22 mouse cellular contexts compared by ENCODE assay signal in genomic region chr11:118997182-118997581, GRCm38 (mm10). TPM values are rescaled to one million over a fixed set of nuclear protein-coding genes. Genes with fewer than 3 reads are reported as not detected.
DNase-seq lines count a peak whose midpoint lies in the region; ATAC-seq and TF ChIP-seq lines count a peak whose summit lies in the region.
"Had no signal": no experiment of that assay in that cellular context is flagged by ENCODE, and none has a peak within 500 bp of the region (broad histone marks: within the 10 kb centered on the region; RNA-seq: fewer than 3 reads in every experiment).

No protein-coding gene starts in this region.

- H3K9me3 ChIP-seq in forebrain, embryonic 12.5 days: no peaks in the 10 kb centered on the region
- H3K9me3 ChIP-seq in forebrain, embryonic 16.5 days (ENCODE audit: control insufficient read depth, low read length): peaks cover 3% of the 10 kb centered on the region; the same call in 1 of the 2 replicates
- H3K9me3 ChIP-seq in limb, embryonic 15.5 days: no peaks in the 10 kb centered on the region
- no peaks in the 10 kb centered on the region for H3K9me3 ChIP-seq in limb, embryonic 10.5 days (replicated peaks)
- H3K9me3 ChIP-seq: heart, embryonic 13.5 days; hindbrain, embryonic 15.5 days had no signal

- H3K4me1 ChIP-seq in forebrain, embryonic 12.5 days: peaks cover 27% of the 10 kb centered on the region
- H3K4me1 ChIP-seq in forebrain, embryonic 16.5 days (replicated peaks; ENCODE audit: control insufficient read depth, insufficient read depth, low read length): peaks cover 17% of the 10 kb centered on the region
- H3K4me1 ChIP-seq in limb, embryonic 15.5 days: peaks cover 23% of the 10 kb centered on the region
- H3K4me1 ChIP-seq in limb, embryonic 10.5 days: peaks cover 42% of the 10 kb centered on the region
- peaks cover 19% of the 10 kb centered on the region for H3K4me1 ChIP-seq in small intestine, adult 2 months (ENCODE audit: control insufficient read depth, insufficient read depth, insufficient read length, low read length)

- peak overlapping the region; percentile 7; the same call in 1 of the 2 replicates for H3K9ac ChIP-seq in forebrain, embryonic 12.5 days
- H3K9ac ChIP-seq in forebrain, embryonic 16.5 days (replicated peaks; ENCODE audit: low read depth, low read length): no peak overlapping the region
- no peak overlapping the region for H3K9ac ChIP-seq in limb, embryonic 15.5 days
- H3K9ac ChIP-seq: heart, embryonic 13.5 days; hindbrain, embryonic 15.5 days had no signal

- TF ChIP-seq POLR2A in small intestine, adult 2 months (IDR thresholded peaks at IDR 0.05; ENCODE audit: low read depth, low read length): no peak

- no peak overlapping the region for H3K4me2 ChIP-seq in forebrain, embryonic 12.5 days
- H3K4me2 ChIP-seq in forebrain, embryonic 16.5 days (ENCODE audit: low read length): no peak overlapping the region
- no peak overlapping the region for H3K4me2 ChIP-seq in limb, embryonic 15.5 days
- H3K4me2 ChIP-seq: heart, embryonic 13.5 days; hindbrain, embryonic 15.5 days had no signal

- no peak overlapping the region for H3K27ac ChIP-seq in forebrain, embryonic 12.5 days
- no peak overlapping the region for H3K27ac ChIP-seq in forebrain, embryonic 16.5 days (ENCODE audit: low read length)
- 0 out of 2 replicates have a peak overlapping the region, but pooled peaks have one; percentile 38 for H3K27ac ChIP-seq in limb, embryonic 15.5 days
- no peak overlapping the region for H3K27ac ChIP-seq in limb, embryonic 10.5 days
- H3K27ac ChIP-seq in small intestine, adult 2 months (ENCODE audit: insufficient read depth, low read depth, low read length): peak overlapping the region; percentile 30; the same call in 1 of the 2 replicates
- H3K27ac ChIP-seq: embryonic facial prominence, embryonic 10.5 days; heart, embryonic 13.5 days; hindbrain, embryonic 15.5 days had no signal

- peaks cover 48% of the 10 kb centered on the region for H3K27me3 ChIP-seq in forebrain, embryonic 12.5 days
- 0 out of 2 replicates have a peak, but pooled peaks cover 2% of the 10 kb centered on the region for H3K27me3 ChIP-seq in forebrain, embryonic 16.5 days (replicated peaks; ENCODE audit: control insufficient read depth, insufficient read depth, low read length)
- H3K27me3 ChIP-seq in limb, embryonic 15.5 days: peaks cover 28% of the 10 kb centered on the region
- H3K27me3 ChIP-seq in limb, embryonic 10.5 days (ENCODE audit: low read depth, poor library complexity, severe bottlenecking): peaks cover 84% of the 10 kb centered on the region
- H3K27me3 ChIP-seq in small intestine, adult 2 months (ENCODE audit: control insufficient read depth, insufficient read depth, low read length): peaks cover 10% of the 10 kb centered on the region
- H3K27me3 ChIP-seq: hindbrain, embryonic 15.5 days had no signal

- no peaks in the 10 kb centered on the region for H3K36me3 ChIP-seq in forebrain, embryonic 12.5 days (replicated peaks)
- no peaks in the 10 kb centered on the region for H3K36me3 ChIP-seq in forebrain, embryonic 16.5 days (ENCODE audit: control insufficient read depth, insufficient read depth)
- no peaks in the 10 kb centered on the region for H3K36me3 ChIP-seq in limb, embryonic 15.5 days
- H3K36me3 ChIP-seq in limb, embryonic 10.5 days: no peaks in the 10 kb centered on the region
- peaks cover 6% of the 10 kb centered on the region for H3K36me3 ChIP-seq in small intestine, adult 2 months (ENCODE audit: control insufficient read depth, insufficient read depth, low read length)
- H3K36me3 ChIP-seq: embryonic facial prominence, embryonic 10.5 days; heart, embryonic 13.5 days; hindbrain, embryonic 15.5 days had no signal

- ATAC-seq in forebrain, embryonic 12.5 days (ENCODE audit: low FRiP score): no peak
- ATAC-seq in forebrain, embryonic 16.5 days: no peak
- no peak for ATAC-seq in limb, embryonic 15.5 days (ENCODE audit: insufficient number of reproducible peaks, low FRiP score, low TSS enrichment, low read depth)
- ATAC-seq: activated CD4-positive, CD25-positive, alpha-beta regulatory T cell, adult 4 months; forebrain, embryonic 14.5 days; Patski had no signal

- WGBS in forebrain, embryonic 12.5 days: 84% methylated on average over 3 of the region's 3 CpGs
- WGBS in forebrain, embryonic 16.5 days: 83% methylated on average over 3 of the region's 3 CpGs
- WGBS in limb, embryonic 15.5 days: 59% methylated on average over 3 of the region's 3 CpGs
- 84% methylated on average over 3 of the region's 3 CpGs for WGBS in limb, embryonic 10.5 days
- WGBS in small intestine, adult 2 months: 17% methylated on average over 3 of the region's 3 CpGs

- TF ChIP-seq CTCF in small intestine, adult 2 months (IDR thresholded peaks at IDR 0.05; ENCODE audit: extremely low read depth, insufficient read length, insufficient replicate concordance, low read depth, low read length): no peak

- no peak overlapping the region for H3K4me3 ChIP-seq in forebrain, embryonic 12.5 days (replicated peaks)
- H3K4me3 ChIP-seq in forebrain, embryonic 16.5 days (replicated peaks; ENCODE audit: low read length): no peak overlapping the region
- H3K4me3 ChIP-seq in limb, embryonic 15.5 days: no peak overlapping the region
- no peak overlapping the region for H3K4me3 ChIP-seq in limb, embryonic 10.5 days
- no peak overlapping the region for H3K4me3 ChIP-seq in small intestine, adult 2 months (ENCODE audit: low read depth, low read length)
- H3K4me3 ChIP-seq: embryonic facial prominence, embryonic 10.5 days; heart, embryonic 13.5 days; hindbrain, embryonic 15.5 days had no signal

- no peak for DNase-seq in limb, embryonic 10.5 days (ENCODE audit: low spot score)
- DNase-seq in 416B (ENCODE audit: low read depth): peak; percentile 53
- DNase-seq in cerebellum, adult 9-10 months: no peak
- DNase-seq: adrenal gland, postnatal 14 days; cerebellum, adult 18-20 months; gastrocnemius, postnatal 36 days; heart, adult 11 months; heart, postnatal 36 days had no signal

RNA-seq across cellular contexts. Expression of gene Enpp7, which starts 9.2 kb away (rescaled TPM):
- not detected in 2 replicates for polyA plus RNA-seq in forebrain, embryonic 12.5 days (2016; fragmentation: Nextera tagmentation; extraction: Ambion mirVana)
- not detected in 2 replicates for polyA plus RNA-seq in forebrain, embryonic 16.5 days (2015; fragmentation: Nextera tagmentation; extraction: Ambion mirVana)
- polyA plus RNA-seq in limb, embryonic 15.5 days (2015; fragmentation: Nextera tagmentation; extraction: Ambion mirVana): not detected in 2 replicates
- not detected in 2 replicates for polyA plus RNA-seq in limb, embryonic 10.5 days (2016; fragmentation: Nextera tagmentation; extraction: Ambion mirVana)
- 10.8 and 2,214 TPM in 2 replicates for polyA plus RNA-seq in small intestine, adult 2 months (2012; rRNA removed)
- polyA plus RNA-seq: activated CD4-positive, CD25-positive, alpha-beta regulatory T cell, adult 4 months; C2C12; embryonic facial prominence, embryonic 10.5 days; embryonic facial prominence, embryonic 14.5 days; forebrain, embryonic 14.5 days; heart, embryonic 13.5 days; heart, postnatal 0 days; hindbrain, embryonic 11.5 days; hindbrain, embryonic 15.5 days; Patski had no signal

RNA-seq across cellular contexts. Expression of gene Cbx2, which starts 25.6 kb away (rescaled TPM):
- 84.2 and 89.3 TPM in 2 replicates for polyA plus RNA-seq in forebrain, embryonic 12.5 days (2016; fragmentation: Nextera tagmentation; extraction: Ambion mirVana)
- polyA plus RNA-seq in forebrain, embryonic 16.5 days (2015; fragmentation: Nextera tagmentation; extraction: Ambion mirVana): 24.9 and 26.7 TPM in 2 replicates
- polyA plus RNA-seq in limb, embryonic 15.5 days (2015; fragmentation: Nextera tagmentation; extraction: Ambion mirVana): 30.4 and 32.3 TPM in 2 replicates
- polyA plus RNA-seq in limb, embryonic 10.5 days (2016; fragmentation: Nextera tagmentation; extraction: Ambion mirVana): 151 and 170 TPM in 2 replicates
- polyA plus RNA-seq in small intestine, adult 2 months (2012; rRNA removed): 1.6 and 3.1 TPM in 2 replicates

RNA-seq across cellular contexts. Expression of gene Cbx8, which starts 43.6 kb away (rescaled TPM):
- polyA plus RNA-seq in forebrain, embryonic 12.5 days (2016; fragmentation: Nextera tagmentation; extraction: Ambion mirVana): 11.5 and 11.7 TPM in 2 replicates
- polyA plus RNA-seq in forebrain, embryonic 16.5 days (2015; fragmentation: Nextera tagmentation; extraction: Ambion mirVana): 12.3 and 13.4 TPM in 2 replicates
- polyA plus RNA-seq in limb, embryonic 15.5 days (2015; fragmentation: Nextera tagmentation; extraction: Ambion mirVana): 8.9 and 9.6 TPM in 2 replicates
- polyA plus RNA-seq in limb, embryonic 10.5 days (2016; fragmentation: Nextera tagmentation; extraction: Ambion mirVana): 12.2 and 15.1 TPM in 2 replicates
- 4.4 and 4.7 TPM in 2 replicates for polyA plus RNA-seq in small intestine, adult 2 months (2012; rRNA removed)

Comparison
In these comparisons a context has a peak if more than half of its experiments do, and no peak if none do; other contexts are left out.
1. H3K27ac ChIP-seq: peak in limb, embryonic 15.5 days (single experiment) and small intestine, adult 2 months (single experiment); none in forebrain, embryonic 12.5 days (single experiment), forebrain, embryonic 16.5 days (single experiment) and limb, embryonic 10.5 days (single experiment).
2. RNA of gene Enpp7, which starts 9.2 kb away (polyA plus RNA-seq): 10.8 to 2,214 TPM in small intestine, adult 2 months; not detected in forebrain, embryonic 12.5 days, not detected in forebrain, embryonic 16.5 days, not detected in limb, embryonic 15.5 days and not detected in limb, embryonic 10.5 days; every median in the first group is over 10 times any median in the second.